Mouse (Mus musculus) NIH3T3 (cell line): ENCODE measurements around the gene Gabre.
A peak's percentile ranks its signal among the peaks of the same experiment; 100 is the strongest.

Experiments used
- DNase-seq: peaks from one replicate; pipeline ENCODE4 v3.0.0-alpha.2; 2012; ENCODE audit warnings: low read depth

The Gabre gene

GRCm38 (mm10) chrX:72274659-72275371 lies at the start of gene Gabre:
Gabre (minus strand) TSS chrX:72274803.
- DNase-seq: peak; percentile 70

- DNase-seq: peak; percentile 4
Measured at GRCm38 (mm10) chrX:72297812-72298211, 23.2 kb upstream of the Gabre start.

- peak; percentile 17 for DNase-seq
Measured at GRCm38 (mm10) chrX:72275372-72275663, 715 bp upstream of the Gabre start.

- DNase-seq: peak; percentile 37
Measured at GRCm38 (mm10) chrX:72273966-72274658, 491 bp downstream of the Gabre start.

GRCm38 (mm10) chrX:72270637-72271036 lies 4.0 kb downstream of the Gabre start:
- no peak for DNase-seq

GRCm38 (mm10) chrX:72221717-72222116 lies 52.9 kb downstream of the Gabre start, which contains the start of gene Magea4:
Magea4 (plus strand) TSS chrX:72222017.
- DNase-seq: no peak
